Mouse (Mus musculus) effector memory CD4-positive, alpha-beta T cell, adult 5 months (primary cell): Measurements from ENCODE around the gene Svs1. TPM values are rescaled to one million over a fixed set of nuclear protein-coding genes. Genes with fewer than 3 reads are reported as not detected.

Experiments
- polyA plus RNA-seq: library from polyadenylated mRNA; unstranded; fragments of 100-300 nt; shearing (Covaris generic); gene quantifications from one replicate; pipeline ENCODE4 v1.2.1, GENCODE M21; 2017

The Svs1 gene
- polyA plus RNA-seq, result not detected

DNA sequence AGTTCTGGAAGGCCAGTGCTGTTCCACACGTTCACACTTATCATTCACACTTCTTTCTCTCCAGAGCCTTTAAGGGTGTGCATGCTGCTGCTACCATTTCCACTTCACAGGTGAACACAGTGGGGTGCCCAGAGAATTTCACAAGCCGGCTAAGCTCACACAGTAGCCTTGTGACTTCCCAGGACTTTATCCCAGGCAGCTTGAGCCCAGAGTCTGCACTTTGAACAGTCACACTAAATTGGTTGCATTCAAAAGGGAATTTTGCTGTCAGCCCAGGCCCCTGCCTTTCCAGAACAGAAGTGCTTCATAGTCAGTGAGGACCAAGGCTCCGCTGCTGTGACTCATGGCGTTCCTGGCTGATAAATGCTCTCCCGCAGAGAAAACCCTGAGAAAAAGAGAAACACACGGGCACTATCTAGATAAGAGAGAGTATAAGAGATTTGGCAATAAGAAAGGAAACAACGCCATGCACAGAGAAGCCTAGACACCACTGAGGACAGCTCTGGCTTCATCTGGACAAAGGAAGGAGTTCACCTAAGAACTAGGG is at the start of gene Svs1:
Svs1 (plus strand) TSS at position 418 of the 547 bp plus-strand sequence.

GRCm38 (mm10) chr6:48974663-48975062 is 12.0 kb upstream of the Svs1 start, which contains the start of gene Doxl2:
Gene Doxl2 (plus strand): TSS chr6:48974963.

GRCm38 (mm10) chr6:49036275-49037267 is 49.9 kb downstream of the Svs1 start, which contains the start of gene Gpnmb:
Gene Gpnmb (plus strand): TSS chr6:49036546.

Other genes starting within 250 kb of the Svs1 start
- 398 TPM for gene Gimap1, start 247.8 kb upstream of the Svs1 start, polyA plus RNA-seq
- 153 TPM for gene Gimap5, start 240.7 kb upstream of the Svs1 start, polyA plus RNA-seq
- gene Gimap3, start 216.0 kb upstream of the Svs1 start, polyA plus RNA-seq, result 1,843 TPM
- 4.3 TPM for gene Tmem176a, start 145.9 kb upstream of the Svs1 start, polyA plus RNA-seq
- 9.9 TPM for gene Tmem176b, start 145.4 kb upstream of the Svs1 start, polyA plus RNA-seq
- not detected for gene Aoc1, start 114.0 kb upstream of the Svs1 start, polyA plus RNA-seq
- gene 1600015I10Rik, start 57.0 kb upstream of the Svs1 start, polyA plus RNA-seq, result not detected
- not detected for gene Doxl2, start 11.9 kb upstream of the Svs1 start, polyA plus RNA-seq
- gene Gpnmb, start 49.7 kb downstream of the Svs1 start, polyA plus RNA-seq, result 2.8 TPM
- 51.8 TPM for gene Malsu1, start 86.9 kb downstream of the Svs1 start, polyA plus RNA-seq
- gene Igf2bp3, start 228.1 kb downstream of the Svs1 start, polyA plus RNA-seq, result 0.92 TPM